Mouse (Mus musculus) activated CD4-positive, CD25-positive, alpha-beta regulatory T cell, adult 9 weeks (primary cell): ENCODE results near the gene Pitx3. TPM values are rescaled to one million over a fixed set of nuclear protein-coding genes. Genes with fewer than 3 reads are reported as not detected.

ENCODE experiments used
- polyA plus RNA-seq: library from polyadenylated mRNA; unstranded; fragments of 100-300 nt; shearing (Covaris generic); gene quantifications from one replicate; pipeline ENCODE4 v1.2.1, GENCODE M21; 2017

Gene Pitx3
- not detected for polyA plus RNA-seq

DNA sequence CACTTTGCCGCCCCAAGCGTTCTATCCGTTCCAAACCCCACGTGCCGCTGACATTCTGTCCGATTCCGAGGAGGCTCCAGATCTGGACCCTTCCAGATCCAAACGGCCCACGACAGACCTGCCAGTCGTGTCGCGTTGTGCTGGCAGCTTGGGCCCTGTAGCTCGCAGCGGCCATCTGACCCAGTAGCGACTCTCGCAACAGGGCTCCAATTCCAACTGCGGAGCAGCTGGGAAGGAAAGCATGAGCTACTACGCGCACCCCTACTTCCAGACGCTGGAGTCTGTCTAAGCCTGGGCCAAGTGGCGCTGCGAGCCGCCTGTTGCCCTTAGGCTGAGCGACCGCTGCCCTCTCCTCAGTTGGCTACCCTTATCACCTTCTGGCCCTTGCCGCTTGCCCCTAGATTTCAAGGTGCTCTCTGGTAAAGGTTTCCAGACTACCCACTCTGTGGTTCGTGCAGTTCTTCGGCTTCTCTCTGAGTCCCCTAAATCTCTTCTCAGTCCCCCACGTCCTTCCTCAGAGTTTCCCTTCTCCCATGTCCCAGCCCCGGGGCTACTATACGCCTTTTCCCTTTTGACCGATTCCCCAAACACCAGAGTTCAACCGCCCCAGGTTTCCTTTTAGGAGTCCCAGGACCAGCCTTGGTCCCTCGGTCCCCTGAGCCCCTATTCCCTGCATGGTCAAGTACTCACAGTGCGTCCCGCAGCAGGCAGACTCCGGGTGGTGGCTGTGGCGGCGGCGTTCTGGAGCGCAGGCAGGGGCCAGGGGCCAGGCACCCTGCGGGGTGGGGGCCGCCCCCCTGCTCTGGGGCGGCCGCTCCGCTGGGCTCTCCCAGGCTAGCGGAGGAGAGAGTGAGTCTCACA lies at the start of gene Pitx3:
Gene Pitx3 (minus strand): TSS at position 816 of the 861 bp plus-strand sequence.

GRCm38 (mm10) chr19:46152127-46152803 lies 4.1 kb upstream of the Pitx3 start, which contains the start of gene Gbf1:
TSS of gene Gbf1 (plus strand) at chr19:46152509.

GRCm38 (mm10) chr19:46131694-46132525 lies 16.2 kb downstream of the Pitx3 start, which contains the start of gene Elovl3:
TSS of gene Elovl3 (plus strand) at chr19:46131897.

Other genes with a start within 250 kb of the Pitx3 start
- 15.1 TPM for gene Armh3, start 149.8 kb downstream of the Pitx3 start, polyA plus RNA-seq
- gene Hps6, start 144.8 kb downstream of the Pitx3 start, polyA plus RNA-seq = 12.4 TPM
- gene Pprc1, start 103.4 kb downstream of the Pitx3 start, polyA plus RNA-seq = 51.0 TPM
- 37.4 TPM for gene Ldb1, start 103.1 kb downstream of the Pitx3 start, polyA plus RNA-seq
- 98.3 TPM for gene Nolc1, start 72.5 kb downstream of the Pitx3 start, polyA plus RNA-seq
- not detected for gene Elovl3, start 16.4 kb downstream of the Pitx3 start, polyA plus RNA-seq
- 83.0 TPM for gene Gbf1, start 4.2 kb upstream of the Pitx3 start, polyA plus RNA-seq
- gene Nfkb2, start 156.0 kb upstream of the Pitx3 start, polyA plus RNA-seq = 78.0 TPM
- gene Psd, start 178.8 kb upstream of the Pitx3 start, polyA plus RNA-seq = 8.2 TPM
- 5.4 TPM for gene Fbxl15, start 179.9 kb upstream of the Pitx3 start, polyA plus RNA-seq
- 53.1 TPM for gene Cuedc2, start 190.4 kb upstream of the Pitx3 start, polyA plus RNA-seq
- 10.4 TPM for gene Mfsd13a, start 192.8 kb upstream of the Pitx3 start, polyA plus RNA-seq
- 0.79 TPM for gene 2310034G01Rik, start 202.0 kb upstream of the Pitx3 start, polyA plus RNA-seq
- gene Actr1a, start 247.4 kb upstream of the Pitx3 start, polyA plus RNA-seq = 112 TPM
- gene Sufu, start 248.6 kb upstream of the Pitx3 start, polyA plus RNA-seq = 38.2 TPM